ENCODE assay signal across 9 mouse cellular contexts in the genomic region with DNA sequence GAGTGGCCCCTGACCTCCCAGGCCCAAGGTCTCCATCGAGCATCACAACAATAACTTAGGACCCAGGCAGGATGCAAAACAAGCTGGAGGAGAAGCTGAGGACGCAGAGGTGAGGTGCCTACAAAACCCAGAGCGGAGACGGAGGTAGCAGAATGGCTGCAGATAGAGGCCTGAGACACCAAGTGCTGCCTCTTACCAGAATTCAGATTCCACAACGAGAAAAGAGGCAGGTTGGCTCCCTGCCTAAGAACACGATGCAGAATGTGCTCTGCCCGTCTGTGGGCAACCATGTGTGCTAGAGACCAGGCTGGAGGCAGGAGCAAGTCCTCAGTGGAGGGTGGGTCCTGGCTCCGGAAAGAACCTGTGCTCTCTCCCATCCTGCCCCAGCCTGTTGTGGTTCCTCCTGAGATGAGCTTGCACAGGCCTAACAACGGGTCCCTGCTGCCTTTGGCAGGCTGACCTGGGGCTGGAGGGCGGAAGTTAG. TPM values are rescaled to one million over a fixed set of nuclear protein-coding genes. Genes with fewer than 3 reads are reported as not detected.
DNase-seq lines count a peak whose midpoint lies in the region; ATAC-seq and TF ChIP-seq lines count a peak whose summit lies in the region.
"Had no signal": no experiment of that assay in that cellular context is flagged by ENCODE, and none has a peak within 500 bp of the region (broad histone marks: within the 10 kb centered on the region; RNA-seq: fewer than 3 reads in every experiment).

No protein-coding gene starts in this region.

- no peak overlapping the region for H3K27ac ChIP-seq in forebrain, embryonic 13.5 days
- no peak overlapping the region for H3K27ac ChIP-seq in forebrain, embryonic 11.5 days (ENCODE audit: low read depth, low read length)
- peak overlapping the region; percentile 82 for H3K27ac ChIP-seq in embryonic facial prominence, embryonic 10.5 days (replicated peaks)
- H3K27ac ChIP-seq in intestine, postnatal 0 days (ENCODE audit: low read depth, low read length), result peak overlapping the region; percentile 62
- peak overlapping the region; percentile 96 for H3K27ac ChIP-seq in macrophage

- H3K36me3 ChIP-seq in forebrain, embryonic 13.5 days (ENCODE audit: poor library complexity, severe bottlenecking), result peaks cover 67% of the 10 kb centered on the region
- H3K36me3 ChIP-seq in forebrain, embryonic 11.5 days (ENCODE audit: control insufficient read depth, insufficient read depth, low read length), result peaks cover 6% of the 10 kb centered on the region; the same call in 1 of the 2 replicates
- H3K36me3 ChIP-seq in embryonic facial prominence, embryonic 10.5 days (replicated peaks), result peaks cover 78% of the 10 kb centered on the region
- peaks cover 55% of the 10 kb centered on the region for H3K36me3 ChIP-seq in intestine, postnatal 0 days (ENCODE audit: control insufficient read depth, insufficient read depth)
- H3K36me3 ChIP-seq in macrophage (ENCODE audit: inconsistent target), result peaks cover 27% of the 10 kb centered on the region

- 82% methylated on average over 10 of the region's 10 CpGs for WGBS in forebrain, embryonic 13.5 days
- 84% methylated on average over 10 of the region's 10 CpGs for WGBS in forebrain, embryonic 11.5 days
- WGBS in embryonic facial prominence, embryonic 10.5 days, result 73% methylated on average over 10 of the region's 10 CpGs
- 62% methylated on average over 10 of the region's 10 CpGs for WGBS in intestine, postnatal 0 days
- WGBS in macrophage (ENCODE audit: missing documents), result 25% methylated on average over 10 of the region's 10 CpGs

- H3K4me3 ChIP-seq in forebrain, embryonic 13.5 days, result no peak overlapping the region
- H3K4me3 ChIP-seq in forebrain, embryonic 11.5 days (ENCODE audit: low read depth, low read length), result no peak overlapping the region
- H3K4me3 ChIP-seq in embryonic facial prominence, embryonic 10.5 days, result peak overlapping the region; percentile 97
- H3K4me3 ChIP-seq in intestine, postnatal 0 days (ENCODE audit: low read depth, low read length), result peak overlapping the region; percentile 9; the same call in 1 of the 2 replicates
- peak overlapping the region; percentile 76 for H3K4me3 ChIP-seq in macrophage (ENCODE audit: inconsistent target)

- no peak for ATAC-seq in forebrain, embryonic 13.5 days
- ATAC-seq in forebrain, embryonic 11.5 days (replicated peaks; ENCODE audit: low FRiP score), result no peak
- ATAC-seq in intestine, postnatal 0 days, result no peak

- peak overlapping the region; percentile 100; the same call in 1 of the 2 replicates for H3K4me2 ChIP-seq in forebrain, embryonic 13.5 days
- no peak overlapping the region for H3K4me2 ChIP-seq in forebrain, embryonic 11.5 days (ENCODE audit: low read depth, low read length, severe bottlenecking)
- H3K4me2 ChIP-seq in intestine, postnatal 0 days (replicated peaks; ENCODE audit: low read depth), result peak overlapping the region; percentile 99

- H3K9me3 ChIP-seq in forebrain, embryonic 13.5 days (replicated peaks), result no peaks in the 10 kb centered on the region
- H3K9me3 ChIP-seq in forebrain, embryonic 11.5 days (ENCODE audit: control insufficient read depth, low read length), result no peaks in the 10 kb centered on the region
- no peaks in the 10 kb centered on the region for H3K9me3 ChIP-seq in embryonic facial prominence, embryonic 10.5 days
- H3K9me3 ChIP-seq in intestine, postnatal 0 days (ENCODE audit: control insufficient read depth), result no peaks in the 10 kb centered on the region

- DNase-seq in forebrain, embryonic 11.5 days (ENCODE audit: low spot score), result no peak
- DNase-seq in embryonic facial prominence, embryonic 10.5 days (ENCODE audit: low spot score), result no peak
- DNase-seq in right cerebral cortex, postnatal 10 days (ENCODE audit: low spot score in 2 of 2), result no peak
- DNase-seq in thymus, postnatal 14 days, result no peak
- DNase-seq in left cerebral cortex, postnatal 10 days (ENCODE audit: extremely low spot score in 1 of 2, low spot score in 2 of 2), result no peak

- intact Hi-C loops in left cerebral cortex, postnatal 10 days (cut with DNase I), result loop anchor here (10.0 kb wide), 2 partner anchors 162 to 202 kb away; a partner anchor contains a TSS

- peaks cover 9% of the 10 kb centered on the region for H3K27me3 ChIP-seq in forebrain, embryonic 13.5 days
- H3K27me3 ChIP-seq in forebrain, embryonic 11.5 days (ENCODE audit: control insufficient read depth, insufficient read depth, low read length), result 0 out of 2 replicates have a peak, but pooled peaks cover 2% of the 10 kb centered on the region
- peaks cover 10% of the 10 kb centered on the region for H3K27me3 ChIP-seq in embryonic facial prominence, embryonic 10.5 days (replicated peaks; ENCODE audit: low read depth, poor library complexity, severe bottlenecking)
- H3K27me3 ChIP-seq in intestine, postnatal 0 days (replicated peaks; ENCODE audit: control insufficient read depth, insufficient read depth, low read length), result no peaks in the 10 kb centered on the region

- H3K4me1 ChIP-seq in forebrain, embryonic 13.5 days, result peaks cover 52% of the 10 kb centered on the region
- peaks cover 30% of the 10 kb centered on the region for H3K4me1 ChIP-seq in forebrain, embryonic 11.5 days (replicated peaks; ENCODE audit: control insufficient read depth, insufficient read depth, low read length)
- H3K4me1 ChIP-seq in embryonic facial prominence, embryonic 10.5 days, result peaks cover 62% of the 10 kb centered on the region
- peaks cover 9% of the 10 kb centered on the region for H3K4me1 ChIP-seq in intestine, postnatal 0 days (replicated peaks; ENCODE audit: control insufficient read depth, insufficient read depth, low read length)

- TF ChIP-seq CTCF in intestine, postnatal 0 days (IDR thresholded peaks at IDR 0.05; ENCODE audit: low read depth), result no peak

- peaks cover 70% of the 10 kb centered on the region for H3K79me2 ChIP-seq in macrophage (ENCODE audit: inconsistent target)

- H3K9ac ChIP-seq in forebrain, embryonic 13.5 days, result peak overlapping the region; percentile 58
- H3K9ac ChIP-seq in forebrain, embryonic 11.5 days (ENCODE audit: low read length), result no peak overlapping the region
- no peak overlapping the region for H3K9ac ChIP-seq in intestine, postnatal 0 days (ENCODE audit: low read depth, low read length)

RNA-seq across cellular contexts. Expression of a gene that starts 4.2 kb away (rescaled TPM):
- polyA plus RNA-seq in forebrain, embryonic 13.5 days (2015; fragmentation: Nextera tagmentation; extraction: Ambion mirVana), result 21.6 and 29.4 TPM in 2 replicates
- polyA plus RNA-seq in forebrain, embryonic 11.5 days (2014; fragmentation: Nextera tagmentation; extraction: Ambion mirVana), result 34.1 and 37.7 TPM in 2 replicates
- polyA plus RNA-seq in embryonic facial prominence, embryonic 10.5 days (2016; fragmentation: Nextera tagmentation; extraction: Ambion mirVana), result 30.3 and 30.6 TPM in 2 replicates
- polyA plus RNA-seq in intestine, postnatal 0 days (2015; fragmentation: Nextera tagmentation; extraction: Ambion mirVana), result 9.3 and 12.7 TPM in 2 replicates
- 100 to 1,000 TPM in 24 of 26 experiments, 10 to 100 TPM in 2; 81.6 to 355 (median 198) TPM for total RNA-seq in macrophage (2018; cell fraction: chromatin; rRNA removed)
- total RNA-seq in macrophage (2018; cell fraction: cytosol; rRNA removed), result 10 to 100 TPM; 21.4 to 53.6 (median 36.9) TPM
- total RNA-seq in macrophage (2018; cell fraction: nucleus; rRNA removed), result 100 to 1,000 TPM in 18 of 26 experiments, 10 to 100 TPM in 8; 73.9 to 157 (median 117) TPM
- polyA plus RNA-seq in macrophage (2018), result 16.4 to 37.7 TPM (median 26.8 TPM) in 3 replicates
- 10 to 100 TPM; 69.0 to 82.7 TPM for total RNA-seq in left cerebral cortex, postnatal 10 days (2021)

RNA-seq across cellular contexts. Expression of a gene that starts 4.4 kb away (rescaled TPM):
- 11.3 and 11.7 TPM in 2 replicates for polyA plus RNA-seq in forebrain, embryonic 13.5 days (2015; fragmentation: Nextera tagmentation; extraction: Ambion mirVana)
- polyA plus RNA-seq in forebrain, embryonic 11.5 days (2014; fragmentation: Nextera tagmentation; extraction: Ambion mirVana), result 20.4 and 21.7 TPM in 2 replicates
- polyA plus RNA-seq in embryonic facial prominence, embryonic 10.5 days (2016; fragmentation: Nextera tagmentation; extraction: Ambion mirVana), result 32.1 and 34.0 TPM in 2 replicates
- polyA plus RNA-seq in intestine, postnatal 0 days (2015; fragmentation: Nextera tagmentation; extraction: Ambion mirVana), result 29.4 and 29.7 TPM in 2 replicates
- 10 to 100 TPM; 19.3 to 86.5 (median 44.6) TPM for total RNA-seq in macrophage (2018; cell fraction: chromatin; rRNA removed)
- 10 to 100 TPM; 33.8 to 69.3 (median 53.0) TPM for total RNA-seq in macrophage (2018; cell fraction: cytosol; rRNA removed)
- total RNA-seq in macrophage (2018; cell fraction: nucleus; rRNA removed), result 10 to 100 TPM; 35.9 to 78.0 (median 54.2) TPM
- 29.4 to 53.8 TPM (median 31.8 TPM) in 3 replicates for polyA plus RNA-seq in macrophage (2018)
- 10 to 100 TPM; 11.9 to 14.3 TPM for total RNA-seq in left cerebral cortex, postnatal 10 days (2021)

RNA-seq across cellular contexts. Expression of a gene that starts 11.2 kb away (rescaled TPM):
- polyA plus RNA-seq in forebrain, embryonic 13.5 days (2015; fragmentation: Nextera tagmentation; extraction: Ambion mirVana), result 0.31 and 0.32 TPM in 2 replicates
- not detected in 2 replicates for polyA plus RNA-seq in forebrain, embryonic 11.5 days (2014; fragmentation: Nextera tagmentation; extraction: Ambion mirVana)
- 0.19 and 0.23 TPM in 2 replicates for polyA plus RNA-seq in embryonic facial prominence, embryonic 10.5 days (2016; fragmentation: Nextera tagmentation; extraction: Ambion mirVana)
- polyA plus RNA-seq in intestine, postnatal 0 days (2015; fragmentation: Nextera tagmentation; extraction: Ambion mirVana), result 0.12 and 0.21 TPM in 2 replicates
- 1 to 10 TPM in 1 of 26 experiments, under 1 TPM in 1, not detected in 24; 0.90 to 1.3 TPM for total RNA-seq in macrophage (2018; cell fraction: chromatin; rRNA removed)
- total RNA-seq in macrophage (2018; cell fraction: cytosol; rRNA removed), result not detected
- total RNA-seq in macrophage (2018; cell fraction: nucleus; rRNA removed), result under 1 TPM in 1 of 26 experiments, not detected in 25; 0.72 TPM
- polyA plus RNA-seq in macrophage (2018), result not detected in 3 replicates
- not detected for total RNA-seq in left cerebral cortex, postnatal 10 days (2021)
- total RNA-seq: layer of hippocampus, adult 18-20 months had no signal

RNA-seq across cellular contexts. Expression of a gene that starts 29.4 kb away (rescaled TPM):
- polyA plus RNA-seq in forebrain, embryonic 13.5 days (2015; fragmentation: Nextera tagmentation; extraction: Ambion mirVana), result 9.4 and 11.0 TPM in 2 replicates
- polyA plus RNA-seq in forebrain, embryonic 11.5 days (2014; fragmentation: Nextera tagmentation; extraction: Ambion mirVana), result 18.4 and 19.9 TPM in 2 replicates
- 28.7 and 31.2 TPM in 2 replicates for polyA plus RNA-seq in embryonic facial prominence, embryonic 10.5 days (2016; fragmentation: Nextera tagmentation; extraction: Ambion mirVana)
- 8.2 and 9.8 TPM in 2 replicates for polyA plus RNA-seq in intestine, postnatal 0 days (2015; fragmentation: Nextera tagmentation; extraction: Ambion mirVana)
- 100 to 1,000 TPM in 15 of 26 experiments, 10 to 100 TPM in 11; 19.1 to 204 (median 103) TPM for total RNA-seq in macrophage (2018; cell fraction: chromatin; rRNA removed)
- total RNA-seq in macrophage (2018; cell fraction: cytosol; rRNA removed), result 10 to 100 TPM; 20.1 to 61.2 (median 43.2) TPM
- 100 to 1,000 TPM in 2 of 26 experiments, 10 to 100 TPM in 24; 18.2 to 149 (median 64.2) TPM for total RNA-seq in macrophage (2018; cell fraction: nucleus; rRNA removed)
- polyA plus RNA-seq in macrophage (2018), result 29.5 to 49.9 TPM (median 44.1 TPM) in 3 replicates
- total RNA-seq in left cerebral cortex, postnatal 10 days (2021), result 10 to 100 TPM; 24.6 to 26.5 TPM

RNA-seq across cellular contexts. Expression of a gene that starts 33.2 kb away (rescaled TPM):
- polyA plus RNA-seq in forebrain, embryonic 13.5 days (2015; fragmentation: Nextera tagmentation; extraction: Ambion mirVana), result 5.3 and 6.7 TPM in 2 replicates
- polyA plus RNA-seq in forebrain, embryonic 11.5 days (2014; fragmentation: Nextera tagmentation; extraction: Ambion mirVana), result 6.8 and 7.4 TPM in 2 replicates
- 7.9 and 8.0 TPM in 2 replicates for polyA plus RNA-seq in embryonic facial prominence, embryonic 10.5 days (2016; fragmentation: Nextera tagmentation; extraction: Ambion mirVana)
- polyA plus RNA-seq in intestine, postnatal 0 days (2015; fragmentation: Nextera tagmentation; extraction: Ambion mirVana), result 49.8 and 51.0 TPM in 2 replicates
- 100 to 1,000 TPM; 139 to 748 (median 457) TPM for total RNA-seq in macrophage (2018; cell fraction: chromatin; rRNA removed)
- 100 to 1,000 TPM in 18 of 26 experiments, 10 to 100 TPM in 8; 47.4 to 186 (median 110) TPM for total RNA-seq in macrophage (2018; cell fraction: cytosol; rRNA removed)
- 100 to 1,000 TPM in 25 of 26 experiments, 10 to 100 TPM in 1; 82.3 to 368 (median 235) TPM for total RNA-seq in macrophage (2018; cell fraction: nucleus; rRNA removed)
- polyA plus RNA-seq in macrophage (2018), result 80.1 to 102 TPM (median 94.5 TPM) in 3 replicates
- total RNA-seq in left cerebral cortex, postnatal 10 days (2021), result 10 to 100 TPM; 50.4 to 52.0 TPM

Comparison
In these comparisons a context has a peak if more than half of its experiments do, and no peak if none do; other contexts are left out.
1. H3K27ac ChIP-seq: peak in embryonic facial prominence, embryonic 10.5 days (single experiment), intestine, postnatal 0 days (single experiment) and macrophage (single experiment); none in forebrain, embryonic 13.5 days (single experiment) and forebrain, embryonic 11.5 days (single experiment).
2. H3K4me3 ChIP-seq: peak in embryonic facial prominence, embryonic 10.5 days (single experiment), intestine, postnatal 0 days (single experiment) and macrophage (single experiment); none in forebrain, embryonic 13.5 days (single experiment) and forebrain, embryonic 11.5 days (single experiment).